Mouse (Mus musculus) layer of hippocampus, adult 2 months (tissue): ENCODE measurements at regions not wholly inside any gene's neighbourhood (a gene's known extent, or its start where the extent isn't known, plus 50 kb on each side); places are given as distances from the start of the nearest gene placed in this dataset.

ENCODE experiments used
- DNase-seq, 2 experiments: peaks; one replicate each; pipeline ENCODE4 v3.0.0; 2022; ENCODE audit warnings: low spot score in 2 of 2
- H3K27ac ChIP-seq: fragments of 200-600 bp; 2 replicates; pipeline ENCODE4 v1.8.1; 2022
- H3K4me3 ChIP-seq: fragments of 200-600 bp; 2 replicates; pipeline ENCODE4 v1.8.1; 2022; ENCODE audit warnings: mild to moderate bottlenecking
- CTCF ChIP-seq: fragments of 200-600 bp; conservative IDR thresholded peaks from 2 replicates; pipeline ENCODE4 v1.8.1; 2022; ENCODE audit warnings: antibody characterized with exemption, mild to moderate bottlenecking, moderate library complexity

DNA sequence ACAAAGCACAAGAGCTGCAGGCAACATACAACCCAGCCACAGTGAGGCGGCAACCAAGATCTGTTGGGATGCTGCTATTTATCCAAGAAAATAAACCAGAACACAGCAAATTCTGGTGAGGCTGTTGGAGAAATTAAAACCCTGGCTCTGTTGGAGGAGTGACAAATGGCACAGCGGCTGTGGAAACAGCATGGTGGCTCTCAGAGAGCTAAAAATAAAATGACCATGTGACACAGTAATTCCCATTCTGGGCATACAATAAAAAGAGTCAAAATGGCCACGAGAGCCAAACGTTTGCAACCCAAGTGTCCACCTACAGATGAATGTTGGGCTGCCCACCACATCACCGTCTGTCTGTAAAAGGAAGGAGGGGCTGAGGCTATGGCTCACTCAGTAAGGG, 55.9 kb upstream of the Zdhhc25 start:
- no peak for TF ChIP-seq CTCF
- H3K4me3 ChIP-seq = no peak overlapping the region
- no peak for DNase-seq
- no peak overlapping the region for H3K27ac ChIP-seq

DNA sequence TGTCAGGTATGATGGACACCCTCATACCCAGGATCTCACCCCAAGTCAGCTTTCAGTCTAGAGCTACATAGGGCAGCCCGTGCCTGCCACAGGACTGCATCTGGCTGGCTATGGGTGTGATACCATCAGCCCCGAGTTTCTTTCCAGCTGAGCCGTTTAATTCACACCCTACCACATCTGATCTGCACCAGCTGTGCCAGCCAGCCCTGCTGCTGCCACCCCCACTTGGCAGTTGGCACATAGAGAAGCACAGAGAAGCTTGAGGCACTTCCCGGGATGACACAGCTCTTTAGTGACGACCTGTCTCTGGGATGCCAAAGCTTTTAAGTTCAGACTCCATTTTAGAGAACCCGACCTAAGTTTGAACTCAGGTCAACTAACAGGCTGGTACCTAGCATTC, 51.8 kb upstream of the Zdhhc25 start:
- TF ChIP-seq CTCF = no peak
- Histone ChIP-seq H3K27ac (no peak overlapping the region), H3K4me3 (no peak overlapping the region)
- DNase-seq = no peak
